Mouse (Mus musculus): Measurements from ENCODE around the gene Efcab11. TPM values are rescaled to one million over a fixed set of nuclear protein-coding genes. Genes with fewer than 3 reads are reported as not detected.
A peak's percentile ranks its signal among the peaks of the same experiment; 100 is the strongest.

Gene Efcab11
- total and polyA plus RNA-seq, 3 experiments, result 7.9 to 12.2 (median 8.0) TPM

GRCm38 (mm10) chr12:99716038-99716610, 168.1 kb downstream of the Efcab11 start:
- Histone ChIP-seq H3K4me3 (replicated peaks in 1 of 3; ENCODE audit: low read depth in 2 of 3, low read length in 2 of 3, poor library complexity in 1 of 3) (no peak overlapping the region), H3K79me2 (replicated peaks; ENCODE audit: control insufficient read depth, extremely low read depth, insufficient read depth, poor library complexity, severe bottlenecking) (no peaks in the 10 kb centered on the region), H3K27me3 (replicated peaks) (no peaks in the 10 kb centered on the region), H3K36me3 (replicated peaks in 1 of 2; ENCODE audit: control insufficient read depth in 1 of 2, insufficient read depth in 1 of 2, low read length in 1 of 2) (peaks cover 0 to 25% of the 10 kb centered on the region in 2 experiments), H3K27ac (ENCODE audit: insufficient read depth, low read depth) (no peak overlapping the region), H3K4me1 (ENCODE audit: control insufficient read depth in 1 of 2, insufficient read depth in 2 of 2) (peaks cover 9 to 15% of the 10 kb centered on the region in 2 experiments; a peak in 3 of 4 replicates), H3K9ac (ENCODE audit: insufficient read depth, low read depth) (no peak overlapping the region), H3K9me3 (replicated peaks; ENCODE audit: low read length) (no peaks in the 10 kb centered on the region), H3K4me2 (ENCODE audit: insufficient read depth, low read depth, poor library complexity, severe bottlenecking) (no peak overlapping the region)
- in situ Hi-C loops (cut with MboI; ENCODE audit: low pct_ligation_motif_present, low pct_unique_long_range_greater_than_20kb, low sequenced_read_pairs) (no loop called here), dilution Hi-C loops (cut with MboI; ENCODE audit: extremely low pct_ligation_motif_present, extremely low pct_unique_long_range_greater_than_20kb, low sequenced_read_pairs) (no loop called here)
- peak; percentile 36; the same call in 1 of the 2 replicates for TF ChIP-seq MEF2A (IDR thresholded peaks at IDR 0.05; ENCODE audit: borderline replicate concordance, low read depth, low read length)
- no peak for TF ChIP-seq MAX (IDR thresholded peaks at IDR 0.05; ENCODE audit: low read length)
- DNase-seq (ENCODE audit: extremely low read depth), result peak; percentile 14

- Histone ChIP-seq H3K27me3 (replicated peaks) (no peaks in the 10 kb centered on the region), H3K4me2 (ENCODE audit: insufficient read depth, low read depth, poor library complexity, severe bottlenecking) (no peak overlapping the region), H3K4me3 (replicated peaks in 1 of 3; ENCODE audit: low read depth in 2 of 3, low read length in 2 of 3, poor library complexity in 1 of 3) (no peak overlapping the region), H3K79me2 (replicated peaks; ENCODE audit: control insufficient read depth, extremely low read depth, insufficient read depth, poor library complexity, severe bottlenecking) (no peaks in the 10 kb centered on the region), H3K9ac (ENCODE audit: insufficient read depth, low read depth) (no peak overlapping the region), H3K9me3 (replicated peaks; ENCODE audit: low read length) (no peaks in the 10 kb centered on the region), H3K27ac (ENCODE audit: insufficient read depth, low read depth) (no peak overlapping the region), H3K36me3 (replicated peaks in 1 of 2; ENCODE audit: control insufficient read depth in 1 of 2, insufficient read depth in 1 of 2, low read length in 1 of 2) (peaks cover 0 to 25% of the 10 kb centered on the region in 2 experiments), H3K4me1 (ENCODE audit: control insufficient read depth in 1 of 2, insufficient read depth in 2 of 2) (peaks cover 9 to 14% of the 10 kb centered on the region in 2 experiments; a peak in 3 of 4 replicates)
- TF ChIP-seq IRF4 (IDR thresholded peaks at IDR 0.05; ENCODE audit: low read depth, low read length) (no peak), POLR2A (IDR thresholded peaks at IDR 0.05; ENCODE audit: low read depth, low read length) (no peak), MYC (IDR thresholded peaks at IDR 0.05; ENCODE audit: low read depth, low read length) (no peak), TCF12 (IDR thresholded peaks at IDR 0.05; ENCODE audit: low read depth, low read length) (no peak), SIN3A (IDR thresholded peaks at IDR 0.05; ENCODE audit: low read length) (no peak), ZKSCAN1 (IDR thresholded peaks at IDR 0.05; ENCODE audit: borderline replicate concordance, low read depth, low read length) (no peak)
- in situ Hi-C loops (cut with MboI; ENCODE audit: low pct_ligation_motif_present, low pct_unique_long_range_greater_than_20kb, low sequenced_read_pairs), result no loop called here
- dilution Hi-C loops (cut with MboI; ENCODE audit: extremely low pct_ligation_motif_present, extremely low pct_unique_long_range_greater_than_20kb, low sequenced_read_pairs), result no loop called here
- DNase-seq (ENCODE audit: extremely low read depth), result no peak
Observed at GRCm38 (mm10) chr12:99715129-99716037, 168.9 kb downstream of the Efcab11 start.

GRCm38 (mm10) chr12:99712214-99712613, 172.0 kb downstream of the Efcab11 start:
- no peak for DNase-seq (ENCODE audit: extremely low read depth)
- Histone ChIP-seq H3K36me3 (replicated peaks in 1 of 2; ENCODE audit: control insufficient read depth in 1 of 2, insufficient read depth in 1 of 2, low read length in 1 of 2) (peaks cover 0 to 11% of the 10 kb centered on the region in 2 experiments), H3K27me3 (replicated peaks) (no peaks in the 10 kb centered on the region), H3K4me1 (ENCODE audit: control insufficient read depth in 1 of 2, insufficient read depth in 2 of 2) (peaks cover 9 to 14% of the 10 kb centered on the region in 2 experiments; a peak in 3 of 4 replicates), H3K4me2 (ENCODE audit: insufficient read depth, low read depth, poor library complexity, severe bottlenecking) (no peak overlapping the region), H3K27ac (ENCODE audit: insufficient read depth, low read depth) (no peak overlapping the region), H3K4me3 (replicated peaks in 1 of 3; ENCODE audit: low read depth in 2 of 3, low read length in 2 of 3, poor library complexity in 1 of 3) (no peak overlapping the region), H3K9ac (ENCODE audit: insufficient read depth, low read depth) (no peak overlapping the region), H3K79me2 (replicated peaks; ENCODE audit: control insufficient read depth, extremely low read depth, insufficient read depth, poor library complexity, severe bottlenecking) (no peaks in the 10 kb centered on the region), H3K9me3 (replicated peaks; ENCODE audit: low read length) (no peaks in the 10 kb centered on the region)
- dilution Hi-C loops (cut with MboI; ENCODE audit: extremely low pct_ligation_motif_present, extremely low pct_unique_long_range_greater_than_20kb, low sequenced_read_pairs) (no loop called here), in situ Hi-C loops (cut with MboI; ENCODE audit: low pct_ligation_motif_present, low pct_unique_long_range_greater_than_20kb, low sequenced_read_pairs) (no loop called here)
- TF ChIP-seq ZC3H11A (IDR thresholded peaks at IDR 0.05; ENCODE audit: low read depth, low read length) (no peak), MAX (IDR thresholded peaks at IDR 0.05; ENCODE audit: low read length) (no peak), NRF1 (IDR thresholded peaks at IDR 0.05; ENCODE audit: low read depth, low read length) (no peak), CHD2 (IDR thresholded peaks at IDR 0.05; ENCODE audit: low read length) (no peak), MAZ (IDR thresholded peaks at IDR 0.05; ENCODE audit: low read depth, low read length) (no peak), TCF12 (IDR thresholded peaks at IDR 0.05; ENCODE audit: low read depth, low read length) (no peak), MYC (IDR thresholded peaks at IDR 0.05; ENCODE audit: low read depth, low read length) (no peak), E2F4 (IDR thresholded peaks at IDR 0.05; ENCODE audit: insufficient replicate concordance, low read depth, low read length) (no peak), POLR2A (IDR thresholded peaks at IDR 0.05; ENCODE audit: low read depth, low read length) (no peak), NELFE (IDR thresholded peaks at IDR 0.05; ENCODE audit: low read depth, low read length) (no peak), HCFC1 (IDR thresholded peaks at IDR 0.05; ENCODE audit: low read depth, low read length) (no peak), POLR2AphosphoS2 (IDR thresholded peaks at IDR 0.05; ENCODE audit: low read depth, low read length) (no peak), ELF1 (IDR thresholded peaks at IDR 0.05; ENCODE audit: low read depth, low read length) (no peak), MEF2A (IDR thresholded peaks at IDR 0.05; ENCODE audit: borderline replicate concordance, low read depth, low read length) (no peak), MXI1 (IDR thresholded peaks at IDR 0.05; ENCODE audit: low read depth, low read length) (no peak), SIN3A (IDR thresholded peaks at IDR 0.05; ENCODE audit: low read length) (no peak), PAX5 (IDR thresholded peaks at IDR 0.05; ENCODE audit: low read length) (no peak), JUND (conservative IDR thresholded peaks at IDR 0.05; ENCODE audit: low read depth, low read length) (no peak), GABPA (IDR thresholded peaks at IDR 0.05; ENCODE audit: insufficient replicate concordance, low read depth, low read length) (no peak), SMC3 (IDR thresholded peaks at IDR 0.05; ENCODE audit: low read depth, low read length) (no peak)
